Mouse (Mus musculus): ENCODE data around the gene Krtcap2. TPM values are rescaled to one million over a fixed set of nuclear protein-coding genes. Genes with fewer than 3 reads are reported as not detected.

Gene Krtcap2
- polyA plus RNA-seq, 1 experiment, result 4.0 TPM

DNA sequence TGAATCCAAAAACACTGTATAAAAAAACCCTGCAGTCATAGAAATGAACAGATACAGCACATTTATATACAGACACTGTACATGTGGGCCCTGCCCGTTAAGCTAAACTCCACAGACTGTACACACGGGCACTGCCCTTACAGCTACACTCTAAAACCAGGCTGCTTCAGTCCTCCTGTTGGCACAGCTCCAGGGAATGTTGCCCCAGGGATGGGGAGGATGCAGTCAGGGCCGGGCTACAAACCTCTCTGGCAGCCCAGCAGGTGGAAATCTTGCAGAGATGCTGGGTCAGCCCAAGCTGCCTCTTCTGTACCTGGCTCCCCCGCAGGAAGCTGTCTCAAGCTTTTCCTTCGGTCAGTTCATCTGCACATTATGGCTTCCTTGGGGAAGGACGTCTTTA is 26.0 kb downstream of the Krtcap2 start:
- Histone ChIP-seq H3K36me3 (ENCODE audit: control insufficient read depth) (no peaks in the 10 kb centered on the region; the same call in 1 of the 2 replicates), H3K27me3 (ENCODE audit: control insufficient read depth) (peaks cover 23% of the 10 kb centered on the region), H3K9me3 (ENCODE audit: control insufficient read depth, low read length) (no peaks in the 10 kb centered on the region), H3K4me1 (ENCODE audit: control insufficient read depth) (peaks cover 38% of the 10 kb centered on the region), H3K4me3 (replicated peaks) (no peak overlapping the region)
- no peak for TF ChIP-seq GATA1 (IDR thresholded peaks at IDR 0.05; ENCODE audit: low read length)
- TF ChIP-seq TAL1 (IDR thresholded peaks at IDR 0.05; ENCODE audit: low read length), result no peak

DNA sequence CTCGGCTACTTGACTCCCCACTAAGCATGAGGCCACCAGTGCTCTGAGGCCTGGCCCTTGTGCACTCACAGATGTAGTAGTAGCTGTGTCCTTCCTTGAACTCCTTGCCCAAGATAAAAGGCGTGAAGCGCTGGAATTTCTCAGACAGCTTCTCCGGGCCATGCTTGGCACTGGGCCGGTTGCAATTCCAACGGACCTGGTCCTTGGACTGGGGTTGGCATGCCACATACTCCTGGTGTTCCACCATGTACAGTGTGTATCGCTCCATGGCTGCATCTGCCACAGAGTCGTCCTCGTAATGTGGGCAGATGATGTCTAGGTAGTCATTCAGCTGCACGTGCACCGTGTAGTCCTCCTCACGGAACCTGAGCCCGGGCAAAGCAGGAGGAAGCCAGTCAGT is 30.3 kb downstream of the Krtcap2 start:
- Histone ChIP-seq H3K4me1 (ENCODE audit: control insufficient read depth) (peaks cover 6% of the 10 kb centered on the region), H3K4me3 (replicated peaks) (no peak overlapping the region), H3K27me3 (ENCODE audit: control insufficient read depth) (peaks cover 58% of the 10 kb centered on the region), H3K9me3 (ENCODE audit: control insufficient read depth, low read length) (no peaks in the 10 kb centered on the region; the same call in 1 of the 2 replicates), H3K36me3 (ENCODE audit: control insufficient read depth) (no peaks in the 10 kb centered on the region; the same call in 1 of the 2 replicates)
- TF ChIP-seq TAL1 (IDR thresholded peaks at IDR 0.05; ENCODE audit: low read length), result no peak
- no peak for TF ChIP-seq GATA1 (IDR thresholded peaks at IDR 0.05; ENCODE audit: low read length)

DNA sequence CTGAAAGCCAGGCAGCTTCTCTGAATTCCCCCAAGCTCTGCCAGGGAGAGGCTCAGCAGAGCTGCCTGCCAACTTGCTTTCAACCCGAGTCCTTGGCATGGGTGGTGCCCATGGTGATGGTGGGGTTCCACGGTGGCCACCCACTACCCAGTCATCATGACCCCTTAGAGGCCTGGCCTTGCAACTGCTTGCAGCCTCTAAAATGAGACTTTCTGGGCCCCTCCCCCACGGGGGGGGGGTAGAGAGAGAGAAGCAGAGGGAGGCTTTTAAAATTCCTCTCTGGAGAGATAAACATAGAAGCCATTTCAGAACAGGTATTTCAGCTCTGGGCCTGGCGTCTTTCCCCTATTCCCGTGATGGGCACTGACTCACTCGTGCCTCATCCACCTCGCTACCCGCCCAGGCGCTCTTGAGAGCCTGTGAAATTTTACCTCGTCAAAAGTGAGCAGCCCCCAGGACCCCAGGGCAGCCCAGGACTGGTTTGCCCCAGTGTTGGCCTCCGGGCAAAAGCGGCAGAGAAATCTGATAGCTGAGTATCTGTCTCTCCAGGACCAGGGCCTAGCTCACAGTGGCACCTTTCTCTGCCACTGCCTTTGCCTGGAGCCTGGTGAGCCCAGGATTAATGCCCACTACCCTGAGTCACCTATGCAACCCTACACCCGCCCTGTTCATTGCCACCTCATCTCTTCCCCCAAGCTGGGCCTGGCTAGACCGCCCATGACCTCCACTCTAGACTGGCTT is 31.7 kb downstream of the Krtcap2 start:
- Histone ChIP-seq H3K4me3 (replicated peaks) (no peak overlapping the region), H3K36me3 (ENCODE audit: control insufficient read depth) (no peaks in the 10 kb centered on the region), H3K27me3 (ENCODE audit: control insufficient read depth) (peaks cover 64% of the 10 kb centered on the region), H3K9me3 (ENCODE audit: control insufficient read depth, low read length) (no peaks in the 10 kb centered on the region; the same call in 1 of the 2 replicates), H3K4me1 (ENCODE audit: control insufficient read depth) (peaks cover 6% of the 10 kb centered on the region)
- TF ChIP-seq GATA1 (IDR thresholded peaks at IDR 0.05; ENCODE audit: low read length), result no peak
- no peak for TF ChIP-seq TAL1 (IDR thresholded peaks at IDR 0.05; ENCODE audit: low read length)

DNA sequence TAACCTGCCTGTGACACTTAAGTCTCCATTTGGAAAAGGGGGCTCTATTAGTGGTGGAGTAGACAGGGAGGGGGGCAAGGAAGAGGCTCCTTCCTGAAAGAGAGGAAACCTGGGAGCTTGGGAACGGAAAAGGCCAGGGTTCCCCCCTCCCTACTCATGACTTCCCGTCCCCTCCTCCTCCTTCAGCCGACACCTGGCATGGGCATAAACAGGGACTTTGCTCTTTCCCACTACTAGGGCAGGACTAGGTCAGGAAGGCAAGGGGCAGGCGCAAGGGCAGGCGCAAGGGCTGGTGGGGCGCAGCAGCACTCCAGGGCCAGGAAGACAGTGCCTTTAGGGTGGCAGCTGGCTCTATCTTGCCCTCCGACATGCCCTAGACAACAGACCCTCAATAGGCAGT is 32.3 kb downstream of the Krtcap2 start:
- no peaks in the 10 kb centered on the region; the same call in 1 of the 2 replicates for H3K9me3 ChIP-seq (ENCODE audit: control insufficient read depth, low read length)
- H3K27me3 ChIP-seq (ENCODE audit: control insufficient read depth), result peaks cover 69% of the 10 kb centered on the region
- TF ChIP-seq TAL1 (IDR thresholded peaks at IDR 0.05; ENCODE audit: low read length), result no peak
- no peak for TF ChIP-seq GATA1 (IDR thresholded peaks at IDR 0.05; ENCODE audit: low read length)
- H3K4me3 ChIP-seq (replicated peaks), result no peak overlapping the region
- no peaks in the 10 kb centered on the region for H3K36me3 ChIP-seq (ENCODE audit: control insufficient read depth)
- H3K4me1 ChIP-seq (ENCODE audit: control insufficient read depth), result peaks cover 6% of the 10 kb centered on the region

DNA sequence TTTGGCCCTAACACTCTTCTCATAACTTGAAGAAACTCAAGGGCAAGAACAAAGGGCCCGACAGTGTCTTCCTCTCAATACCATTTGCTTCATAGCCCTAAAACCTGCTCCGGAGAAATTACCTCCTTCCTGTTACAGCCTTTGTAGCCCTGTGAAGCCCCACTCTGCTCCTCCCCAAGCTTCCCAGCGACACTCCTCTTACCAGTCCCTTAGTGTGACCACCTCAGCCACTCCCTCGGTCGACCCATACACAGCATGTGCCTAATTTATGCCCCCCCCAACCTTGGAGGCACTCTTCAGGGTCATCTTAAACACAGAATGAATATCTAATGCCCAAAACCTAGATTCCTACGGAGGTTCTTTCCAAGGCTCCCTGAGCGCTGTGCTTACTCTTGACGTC is 32.9 kb downstream of the Krtcap2 start:
- Histone ChIP-seq H3K27me3 (ENCODE audit: control insufficient read depth) (peaks cover 69% of the 10 kb centered on the region), H3K9me3 (ENCODE audit: control insufficient read depth, low read length) (no peaks in the 10 kb centered on the region; the same call in 1 of the 2 replicates), H3K4me1 (ENCODE audit: control insufficient read depth) (peaks cover 6% of the 10 kb centered on the region), H3K4me3 (replicated peaks) (no peak overlapping the region), H3K36me3 (ENCODE audit: control insufficient read depth) (no peaks in the 10 kb centered on the region)
- no peak for TF ChIP-seq TAL1 (IDR thresholded peaks at IDR 0.05; ENCODE audit: low read length)
- no peak for TF ChIP-seq GATA1 (IDR thresholded peaks at IDR 0.05; ENCODE audit: low read length)

DNA sequence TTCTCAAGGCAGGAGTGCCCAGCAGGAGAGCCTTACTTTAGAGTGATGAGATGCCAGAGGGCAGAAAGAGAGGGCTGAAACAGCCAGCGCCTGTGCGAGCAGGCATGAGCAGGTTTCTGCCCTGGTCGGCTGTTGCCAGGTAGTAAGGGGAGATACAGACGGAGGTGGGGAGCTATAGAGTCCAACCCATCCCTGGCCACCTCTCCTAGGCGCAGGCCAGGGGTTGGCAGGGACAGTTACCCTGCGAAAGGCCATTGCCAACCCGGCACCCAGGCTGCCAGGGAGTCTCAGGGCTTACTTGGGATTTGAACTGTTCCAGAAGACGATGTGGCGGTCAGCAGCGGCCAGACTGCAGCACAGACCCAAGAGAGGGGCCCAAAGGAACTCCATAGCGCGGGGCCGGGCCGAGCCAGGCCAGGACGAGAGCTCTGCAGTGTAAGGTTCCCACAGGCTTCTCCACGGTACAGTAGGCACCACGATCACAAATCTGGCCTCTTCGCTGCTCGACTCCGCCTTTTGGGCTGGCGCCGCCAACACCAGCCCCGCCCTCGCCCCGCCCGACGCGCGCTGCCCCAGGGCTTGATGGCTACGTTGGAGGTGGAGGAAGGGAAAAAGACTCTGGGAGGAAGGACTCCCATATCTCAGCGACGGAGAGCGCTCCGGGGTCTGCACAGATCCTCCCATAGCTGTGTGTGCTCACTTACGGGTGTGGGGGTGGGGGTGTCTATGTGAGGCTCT is 33.6 kb downstream of the Krtcap2 start:
- Histone ChIP-seq H3K36me3 (ENCODE audit: control insufficient read depth) (no peaks in the 10 kb centered on the region), H3K4me1 (ENCODE audit: control insufficient read depth) (peaks cover 6% of the 10 kb centered on the region), H3K9me3 (ENCODE audit: control insufficient read depth, low read length) (no peaks in the 10 kb centered on the region; the same call in 1 of the 2 replicates), H3K4me3 (replicated peaks) (peak overlapping the region; percentile 48), H3K27me3 (ENCODE audit: control insufficient read depth) (peaks cover 71% of the 10 kb centered on the region)
- TF ChIP-seq TAL1 (IDR thresholded peaks at IDR 0.05; ENCODE audit: low read length) (no peak), GATA1 (IDR thresholded peaks at IDR 0.05; ENCODE audit: low read length) (no peak)

DNA sequence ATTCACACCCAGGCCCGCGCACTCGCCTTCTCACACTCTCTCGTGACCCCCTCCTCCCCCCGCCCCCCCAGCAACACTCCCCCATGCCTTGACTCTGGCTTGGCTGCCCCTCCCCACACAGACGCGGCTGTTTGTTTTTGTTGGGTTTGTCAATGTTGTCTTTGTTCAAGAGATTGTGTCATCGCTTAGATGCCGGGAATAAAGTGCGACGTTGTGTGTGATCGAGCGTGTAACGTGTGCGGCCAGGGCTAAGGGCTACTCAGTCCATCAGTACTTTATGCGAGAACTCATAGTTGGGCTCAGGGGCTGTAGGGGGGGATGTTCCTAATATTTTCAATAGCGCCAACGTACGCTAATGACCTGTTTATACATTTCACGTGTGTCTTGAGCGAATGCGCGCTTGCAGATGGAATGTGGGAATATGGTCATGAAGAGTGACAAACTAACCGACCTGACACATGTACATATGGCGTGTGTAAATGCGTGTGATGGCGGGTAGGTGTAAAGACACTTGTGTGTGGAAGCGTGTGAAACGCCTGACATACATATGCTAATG is 34.4 kb downstream of the Krtcap2 start:
- Histone ChIP-seq H3K9me3 (ENCODE audit: control insufficient read depth, low read length) (no peaks in the 10 kb centered on the region; the same call in 1 of the 2 replicates), H3K4me1 (ENCODE audit: control insufficient read depth) (peaks cover 6% of the 10 kb centered on the region), H3K27me3 (ENCODE audit: control insufficient read depth) (peaks cover 77% of the 10 kb centered on the region), H3K36me3 (ENCODE audit: control insufficient read depth) (no peaks in the 10 kb centered on the region), H3K4me3 (replicated peaks) (peak overlapping the region; percentile 13)
- TF ChIP-seq TAL1 (IDR thresholded peaks at IDR 0.05; ENCODE audit: low read length) (no peak), GATA1 (IDR thresholded peaks at IDR 0.05; ENCODE audit: low read length) (no peak)

DNA sequence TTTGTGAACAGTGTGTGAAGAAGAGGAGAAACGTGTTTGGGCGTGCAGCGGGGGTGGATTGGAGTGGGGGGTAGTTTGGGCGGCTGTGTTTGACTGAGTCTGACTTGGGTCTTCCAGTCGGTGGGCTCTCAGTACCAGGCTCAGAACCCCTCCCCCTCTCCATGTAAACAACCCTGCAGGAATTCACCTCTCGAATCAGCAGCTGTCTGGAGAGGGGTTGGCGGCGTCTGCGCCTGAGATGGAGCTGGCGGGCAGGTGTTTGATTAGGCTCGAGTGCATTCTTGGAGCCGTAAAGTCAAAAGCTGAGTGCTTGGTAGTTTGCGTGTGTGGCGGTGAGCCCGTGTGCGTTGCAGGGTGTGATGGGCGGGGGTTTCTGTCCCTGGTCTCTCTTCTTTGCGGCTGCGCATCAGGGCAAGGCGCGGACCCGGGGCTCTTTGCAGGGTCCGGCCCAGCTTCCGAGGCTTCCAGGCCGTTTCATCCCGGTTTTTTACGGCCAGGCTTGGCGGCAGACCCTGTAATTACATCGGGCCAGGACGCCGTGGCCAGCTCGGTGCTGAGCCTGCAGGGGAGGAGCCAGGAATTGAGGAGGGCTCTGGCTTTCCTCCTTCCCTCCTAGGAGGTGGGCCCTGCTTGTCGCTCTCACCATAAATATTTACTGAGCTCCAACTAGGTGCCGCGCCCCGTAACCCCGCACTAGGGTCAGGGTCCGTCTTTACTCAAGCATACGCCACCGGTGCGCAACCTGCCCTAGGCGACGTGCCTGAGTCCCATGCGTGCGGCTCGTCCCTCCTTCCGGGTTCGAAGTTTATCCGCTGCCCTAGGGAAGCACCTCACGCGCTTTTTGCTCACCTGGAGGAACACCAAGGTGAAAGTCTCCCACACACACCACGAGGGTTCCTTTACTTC is 35.1 kb downstream of the Krtcap2 start, which contains the start of gene Efna1:
Gene Efna1, minus strand, starts transcription at position 537 of the 906 bp plus-strand sequence.
- peak within 1 kb of the TSS; percentile 28 for H3K4me3 ChIP-seq (replicated peaks)
- no peaks in the 10 kb centered on the region for H3K36me3 ChIP-seq (ENCODE audit: control insufficient read depth)
- H3K27me3 ChIP-seq (ENCODE audit: control insufficient read depth), result peaks cover 81% of the 10 kb centered on the region
- no peak for TF ChIP-seq GATA1 (IDR thresholded peaks at IDR 0.05; ENCODE audit: low read length)
- no peak for TF ChIP-seq TAL1 (IDR thresholded peaks at IDR 0.05; ENCODE audit: low read length)
- no peaks in the 10 kb centered on the region; the same call in 1 of the 2 replicates for H3K9me3 ChIP-seq (ENCODE audit: control insufficient read depth, low read length)
- H3K4me1 ChIP-seq (ENCODE audit: control insufficient read depth), result peaks cover 6% of the 10 kb centered on the region

Measured in erythroblast, embryonic 14.5 days (primary cell).